Mouse (Mus musculus) megakaryocyte, adult 5-6 weeks (primary cell): ENCODE measurements around the gene Hjurp. TPM values are rescaled to one million over a fixed set of nuclear protein-coding genes. Genes with fewer than 3 reads are reported as not detected.

ENCODE experiments used
- total RNA-seq, 2 experiments: library from RNA; stranded (forward) in 1 of 2; stranded (reverse) in 1 of 2; fragments of 153-499, 151-499 nt in 1 of 2; fragments of 221-1000, 200-1000 nt in 1 of 2; gene quantifications; 2 replicates each; pipeline versions ENCODE4 v1.2.3 to v1.2.4; 2015 to 2017

Gene Hjurp
- total RNA-seq, 2 experiments from 2014 or later: 99.8 to 174 TPM

Other genes starting within 250 kb of the Hjurp start
- not detected in 2 replicates for gene Ugt1a10, start 222.2 kb downstream of the Hjurp start, total RNA-seq (2015)
- not detected in 2 replicates for gene Ugt1a10, start 222.2 kb downstream of the Hjurp start, total RNA-seq (2017)
- gene Ugt1a9, start 206.8 kb downstream of the Hjurp start, total RNA-seq (2015): not detected in 2 replicates
- not detected in 2 replicates for gene Ugt1a9, start 206.8 kb downstream of the Hjurp start, total RNA-seq (2017)
- gene Ugt1a8, start 189.8 kb downstream of the Hjurp start, total RNA-seq (2015): not detected in 2 replicates
- not detected in 2 replicates for gene Ugt1a8, start 189.8 kb downstream of the Hjurp start, total RNA-seq (2017)
- gene Ugt1a7c, start 182.6 kb downstream of the Hjurp start, total RNA-seq (2015): 120 and 121 TPM in 2 replicates
- gene Ugt1a7c, start 182.6 kb downstream of the Hjurp start, total RNA-seq (2017): 178 and 196 TPM in 2 replicates
- gene Ugt1a6b, start 174.4 kb downstream of the Hjurp start, total RNA-seq (2015): 3.7 and 6.3 TPM in 2 replicates
- 4.6 and 6.1 TPM in 2 replicates for gene Ugt1a6b, start 174.4 kb downstream of the Hjurp start, total RNA-seq (2017)
- 7.2 and 7.6 TPM in 2 replicates for gene Ugt1a6a, start 142.8 kb downstream of the Hjurp start, total RNA-seq (2015)
- gene Ugt1a6a, start 142.8 kb downstream of the Hjurp start, total RNA-seq (2017): 4.6 and 6.5 TPM in 2 replicates
- gene Ugt1a5, start 111.6 kb downstream of the Hjurp start, total RNA-seq (2015): 4.3 and 6.1 TPM in 2 replicates
- gene Ugt1a5, start 111.6 kb downstream of the Hjurp start, total RNA-seq (2017): 0.28 and 0.84 TPM in 2 replicates
- gene Ugt1a2, start 77.0 kb downstream of the Hjurp start, total RNA-seq (2015): 2.5 and 4.1 TPM in 2 replicates
- 0.12 and 1.2 TPM in 2 replicates for gene Ugt1a2, start 77.0 kb downstream of the Hjurp start, total RNA-seq (2017)
- gene Dnajb3, start 71.9 kb downstream of the Hjurp start, total RNA-seq (2015): 0.66 TPM in 1 of 2 replicates, not detected in the other
- not detected in 2 replicates for gene Dnajb3, start 71.9 kb downstream of the Hjurp start, total RNA-seq (2017)
- gene Ugt1a1, start 65.7 kb downstream of the Hjurp start, total RNA-seq (2015): 0.29 and 1.1 TPM in 2 replicates
- 0.37 TPM in 1 of 2 replicates, not detected in the other for gene Ugt1a1, start 65.7 kb downstream of the Hjurp start, total RNA-seq (2017)
- 0.47 and 1.2 TPM in 2 replicates for gene Mroh2a, start 50.6 kb downstream of the Hjurp start, total RNA-seq (2015)
- gene Mroh2a, start 50.6 kb downstream of the Hjurp start, total RNA-seq (2017): 0.28 and 0.37 TPM in 2 replicates
- not detected in 2 replicates for gene Trpm8, start within 50 bp of the Hjurp start, total RNA-seq (2015)
- not detected in 2 replicates for gene Trpm8, start within 50 bp of the Hjurp start, total RNA-seq (2017)
- gene Spp2, start 129.3 kb upstream of the Hjurp start, total RNA-seq (2015): not detected in 2 replicates
- not detected in 2 replicates for gene Spp2, start 129.3 kb upstream of the Hjurp start, total RNA-seq (2017)
- 0.18 and 0.59 TPM in 2 replicates for gene Glrp1, start 232.4 kb upstream of the Hjurp start, total RNA-seq (2015)
- gene Glrp1, start 232.4 kb upstream of the Hjurp start, total RNA-seq (2017): not detected in 2 replicates